Mouse (Mus musculus) retina, embryonic 14.5 days (tissue): ENCODE measurements at regions not wholly inside any gene's neighbourhood (a gene's known extent, or its start where the extent isn't known, plus 50 kb on each side); places are given as distances from the start of the nearest gene placed in this dataset.

ENCODE experiments used
- DNase-seq: peaks from one replicate; pipeline ENCODE4 v3.0.0-alpha.2; 2015; ENCODE audit warnings: low spot score

- DNase-seq: no peak
Measured at GRCm38 (mm10) chr3:143162444-143162843, 280.6 kb upstream of the Pkn2 start.

- no peak for DNase-seq
Measured at GRCm38 (mm10) chr3:143161993-143162392, 280.2 kb upstream of the Pkn2 start.

- DNase-seq: peak; percentile 56
Measured at GRCm38 (mm10) chr3:143158568-143158967, 276.8 kb upstream of the Pkn2 start.

- no peak for DNase-seq
Measured at GRCm38 (mm10) chr3:143156733-143157524, 275.1 kb upstream of the Pkn2 start.

GRCm38 (mm10) chr3:143156174-143156573 lies 274.4 kb upstream of the Pkn2 start:
- DNase-seq: peak; percentile 11

GRCm38 (mm10) chr3:143155556-143155955 lies 273.8 kb upstream of the Pkn2 start:
- DNase-seq: no peak

- peak; percentile 38 for DNase-seq
Measured at GRCm38 (mm10) chr3:143147471-143147870, 265.7 kb upstream of the Pkn2 start.

- DNase-seq: no peak
Measured at GRCm38 (mm10) chr3:143138952-143139351, 257.1 kb upstream of the Pkn2 start.

- no peak for DNase-seq
Measured at GRCm38 (mm10) chr3:143134528-143134927, 252.7 kb upstream of the Pkn2 start.

GRCm38 (mm10) chr3:143107733-143108291 lies 226.0 kb upstream of the Pkn2 start:
- DNase-seq: no peak

- DNase-seq: no peak
Measured at GRCm38 (mm10) chr3:143104734-143105133, 222.9 kb upstream of the Pkn2 start.

- no peak for DNase-seq
Measured at GRCm38 (mm10) chr3:143103333-143103732, 221.5 kb upstream of the Pkn2 start.

GRCm38 (mm10) chr3:143100810-143101645 lies 219.2 kb upstream of the Pkn2 start:
- peak; percentile 72 for DNase-seq

- no peak for DNase-seq
Measured at GRCm38 (mm10) chr3:143100203-143100602, 218.4 kb upstream of the Pkn2 start.

GRCm38 (mm10) chr3:143092206-143092605 lies 210.4 kb upstream of the Pkn2 start:
- no peak for DNase-seq

GRCm38 (mm10) chr3:143090886-143091285 lies 209.1 kb upstream of the Pkn2 start:
- DNase-seq: no peak

GRCm38 (mm10) chr3:143090316-143090715 lies 208.5 kb upstream of the Pkn2 start:
- DNase-seq: no peak

GRCm38 (mm10) chr3:143087786-143088185 lies 206.0 kb upstream of the Pkn2 start:
- DNase-seq: no peak

GRCm38 (mm10) chr3:143078310-143078709 lies 196.5 kb upstream of the Pkn2 start:
- DNase-seq: no peak

- DNase-seq: no peak
Measured at GRCm38 (mm10) chr3:143071839-143072373, 190.1 kb upstream of the Pkn2 start.

- no peak for DNase-seq
Measured at GRCm38 (mm10) chr3:143054858-143055257, 173.1 kb upstream of the Pkn2 start.

- no peak for DNase-seq
Measured at GRCm38 (mm10) chr3:143053286-143053993, 171.6 kb upstream of the Pkn2 start.
